Mouse (Mus musculus) kidney, postnatal 0 days (tissue): Measurements from ENCODE around the gene Adarb1. TPM values are rescaled to one million over a fixed set of nuclear protein-coding genes. Genes with fewer than 3 reads are reported as not detected.

Source experiments
- ATAC-seq: fragments of 200-750 bp; cut with Nextera tagmentation; replicated peaks from 2 replicates; pipeline ENCODE4 v1.8.0; 2017; ENCODE audit warnings: low read depth, moderate number of reproducible peaks, moderate TSS enrichment, moderate library complexity; ENCODE audit not compliant: low FRiP score
- DNase-seq: peaks from one replicate; pipeline ENCODE4 v3.0.0-alpha.2; 2016; ENCODE audit warnings: low spot score
- H3K27ac ChIP-seq: fragments of 300-500 bp; sonication (generic); 2 replicates; pipeline ENCODE4 v1.5.1; 2014; ENCODE audit warnings: mild to moderate bottlenecking
- H3K27me3 ChIP-seq: fragments of 300-500 bp; sonication (generic); 2 replicates; pipeline ENCODE4 v1.6.1; 2014; ENCODE audit warnings: low read length, mixed read lengths; ENCODE audit not compliant: insufficient read depth
- H3K36me3 ChIP-seq: fragments of 300-500 bp; sonication (generic); 2 replicates; pipeline ENCODE4 v1.6.1; 2014; ENCODE audit warnings: low read length, mixed read lengths; ENCODE audit not compliant: insufficient read depth
- H3K4me1 ChIP-seq: fragments of 300-500 bp; sonication (generic); replicated peaks from 2 replicates; pipeline ENCODE4 v1.6.1; 2014; ENCODE audit warnings: antibody characterized with exemption, low read length, mixed read lengths; ENCODE audit not compliant: insufficient read depth
- H3K4me2 ChIP-seq: fragments of 300-500 bp; sonication (generic); 2 replicates; pipeline ENCODE4 v1.6.1; 2014; ENCODE audit warnings: mild to moderate bottlenecking, low read length, moderate library complexity, mixed read lengths
- H3K4me3 ChIP-seq: fragments of 300-500 bp; sonication (generic); replicated peaks from 2 replicates; pipeline ENCODE4 v1.5.1; 2014; ENCODE audit warnings: low read depth, low read length
- H3K9ac ChIP-seq: fragments of 300-500 bp; sonication (generic); 2 replicates; pipeline ENCODE4 v1.6.1; 2014; ENCODE audit warnings: low read depth, low read length
- H3K9me3 ChIP-seq: fragments of 300-500 bp; sonication (generic); replicated peaks from 2 replicates; pipeline ENCODE4 v1.6.1; 2016; ENCODE audit warnings: low read length, inconsistent platforms, mixed read lengths
- CTCF ChIP-seq: IDR thresholded peaks from 2 replicates; pipeline ENCODE4 v1.5.1; 2016; ENCODE audit warnings: antibody characterized with exemption, low read depth, mild to moderate bottlenecking, moderate library complexity
- WGBS: fragments of 180-500 bp; shearing (Covaris S2); extraction: QIAGEN DNeasy Blood & Tissue Kit; methylation state at CpG from one replicate; pipeline ENCODE4 v1.1.7; 2014; 5-methylcytosine and 5-hydroxymethylcytosine counted together
- polyA plus RNA-seq: library from polyadenylated mRNA; unstranded; fragments of >200 nt; fragmentation: Nextera tagmentation; extraction: Ambion mirVana; gene quantifications from 2 replicates; pipeline ENCODE4 v1.2.1, GENCODE M21; 2015

Gene Adarb1
- polyA plus RNA-seq, 1 experiment from 2014 or later: 4.6 TPM

DNA sequence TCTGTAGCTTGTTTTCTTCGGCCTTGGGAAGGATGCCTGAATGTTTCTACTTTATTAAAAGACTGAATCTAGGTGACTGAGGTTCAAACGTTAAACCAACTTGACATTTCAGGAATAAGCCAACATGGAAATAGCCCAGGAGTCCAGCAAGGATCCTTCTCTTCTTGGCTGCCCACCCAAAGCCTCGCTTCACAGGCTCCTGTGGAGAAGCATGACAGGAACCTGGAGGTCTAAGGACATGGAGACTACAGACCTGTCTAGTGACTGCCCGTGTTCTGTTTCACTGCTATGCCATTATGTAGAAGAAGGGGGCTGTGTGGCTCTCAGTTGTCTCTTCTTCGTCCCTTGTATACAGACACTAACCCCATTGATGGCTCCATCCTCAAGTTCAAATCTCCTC lies 11.9 kb upstream of the Adarb1 start:
- Histone ChIP-seq H3K9me3 (no peaks in the 10 kb centered on the region), H3K36me3 (no peaks in the 10 kb centered on the region), H3K9ac (no peak overlapping the region), H3K27me3 (no peaks in the 10 kb centered on the region), H3K27ac (no peak overlapping the region), H3K4me2 (no peak overlapping the region), H3K4me1 (no peaks in the 10 kb centered on the region), H3K4me3 (no peak overlapping the region)
- ATAC-seq (no peak), DNase-seq (no peak)
- no peak for TF ChIP-seq CTCF
- WGBS: 90% methylated on average over 5 of the region's 5 CpGs

DNA sequence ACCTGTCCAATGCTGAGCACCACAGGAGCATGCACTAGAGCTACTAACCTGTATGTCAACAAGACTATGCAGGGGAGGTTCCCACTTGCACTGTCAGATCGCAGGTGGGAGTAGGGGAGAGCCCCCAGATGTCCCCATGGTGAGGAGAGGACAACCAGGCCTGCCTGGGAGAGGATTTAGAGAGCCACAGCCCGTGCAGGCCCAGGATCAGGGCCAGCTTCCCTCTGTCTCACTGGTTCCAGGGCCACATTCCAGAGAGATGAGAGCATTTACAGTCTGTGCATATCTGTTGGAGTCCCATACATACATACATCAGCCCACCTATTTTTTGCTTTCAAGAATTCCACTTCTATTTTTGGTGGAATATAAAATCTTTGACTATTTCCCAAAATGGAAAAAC lies 9.5 kb upstream of the Adarb1 start:
- H3K4me3 ChIP-seq: no peak overlapping the region
- no peak overlapping the region for H3K27ac ChIP-seq
- no peaks in the 10 kb centered on the region for H3K9me3 ChIP-seq
- ATAC-seq (no peak), DNase-seq (no peak)
- no peaks in the 10 kb centered on the region for H3K36me3 ChIP-seq
- H3K4me1 ChIP-seq: no peaks in the 10 kb centered on the region
- H3K4me2 ChIP-seq: no peak overlapping the region
- no peak for TF ChIP-seq CTCF
- no peaks in the 10 kb centered on the region for H3K27me3 ChIP-seq
- no peak overlapping the region for H3K9ac ChIP-seq
- 24% methylated on average over 2 of the region's 2 CpGs for WGBS

DNA sequence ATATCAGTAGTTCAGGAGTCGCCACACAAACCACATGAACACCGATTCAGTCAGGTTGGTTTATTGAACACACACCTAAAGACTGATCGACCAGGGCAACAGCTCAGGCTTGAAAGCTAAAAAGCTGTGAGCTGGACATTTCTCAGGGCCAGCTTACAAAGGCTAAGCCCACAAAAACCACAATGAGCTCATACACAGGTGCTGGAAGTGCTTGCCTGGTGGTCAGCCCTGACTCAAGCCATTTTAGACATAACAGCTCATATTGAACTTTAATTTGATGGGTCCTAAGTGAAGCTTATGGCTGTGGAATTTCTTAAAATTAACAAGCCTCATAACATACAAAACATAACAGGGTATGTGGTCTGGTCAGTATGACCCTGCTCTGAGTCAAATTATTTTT lies 2.1 kb upstream of the Adarb1 start:
- ATAC-seq: no peak
- no peak overlapping the region for H3K27ac ChIP-seq
- H3K27me3 ChIP-seq: 0 out of 2 replicates have a peak, but pooled peaks cover 13% of the 10 kb centered on the region
- WGBS: 97% methylated on average over 3 of the region's 3 CpGs
- H3K9me3 ChIP-seq: no peaks in the 10 kb centered on the region
- no peak overlapping the region for H3K9ac ChIP-seq
- no peak overlapping the region for H3K4me3 ChIP-seq
- peaks cover 5% of the 10 kb centered on the region; the same call in 1 of the 2 replicates for H3K4me1 ChIP-seq
- no peak for TF ChIP-seq CTCF
- H3K36me3 ChIP-seq: no peaks in the 10 kb centered on the region
- DNase-seq: no peak
- no peak overlapping the region for H3K4me2 ChIP-seq

DNA sequence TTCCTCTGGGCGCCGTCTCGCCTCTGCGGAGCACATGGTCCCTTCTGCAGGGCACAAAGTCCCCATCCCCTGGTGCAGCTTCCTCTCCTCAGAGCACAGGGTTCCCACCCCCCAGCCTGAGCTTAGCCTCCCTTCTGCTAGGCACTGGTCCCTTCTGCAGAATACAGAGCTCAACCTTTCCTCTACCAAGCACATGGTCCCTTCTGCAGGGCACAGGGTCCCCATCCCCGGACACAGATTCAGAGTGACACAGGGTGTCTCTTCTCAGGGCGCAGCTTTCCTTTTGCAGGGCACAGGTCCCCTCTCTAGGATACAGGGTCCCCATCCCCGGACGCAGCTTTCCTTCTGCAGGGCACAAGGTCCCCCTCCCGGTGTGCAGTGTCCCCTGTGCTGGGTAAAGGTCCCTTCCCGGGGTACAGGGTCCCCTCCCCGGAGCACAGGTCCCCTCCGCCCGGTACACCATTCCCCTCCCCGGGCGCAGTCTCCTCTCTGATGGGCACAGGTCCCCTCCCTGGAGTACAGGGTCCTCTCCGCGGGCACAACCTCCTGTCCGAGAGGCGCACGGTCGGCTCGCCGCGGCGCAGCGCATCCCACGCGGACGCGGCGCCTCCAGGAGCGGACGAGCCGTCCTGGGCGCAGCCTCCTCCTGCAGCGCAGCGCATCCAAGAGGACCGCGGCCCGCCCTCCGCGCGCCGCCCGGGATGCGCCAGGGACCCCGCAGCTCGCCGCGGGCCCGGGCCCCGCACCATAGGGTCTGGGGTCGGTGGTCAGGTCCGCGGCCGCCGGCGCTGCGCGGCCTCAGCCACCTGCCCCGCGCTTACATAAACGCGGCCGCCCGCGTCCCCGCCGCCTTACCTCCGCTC lies 599 bp downstream of the Adarb1 start:
- Histone ChIP-seq H3K36me3 (no peaks in the 10 kb centered on the region), H3K9ac (peak overlapping the region; percentile 44; the same call in 1 of the 2 replicates), H3K9me3 (no peaks in the 10 kb centered on the region), H3K27ac (no peak overlapping the region), H3K4me1 (peaks cover 5% of the 10 kb centered on the region; the same call in 1 of the 2 replicates), H3K4me2 (peak overlapping the region; percentile 98), H3K27me3 (0 out of 2 replicates have a peak, but pooled peaks cover 13% of the 10 kb centered on the region), H3K4me3 (peak overlapping the region; percentile 77)
- peak; percentile 55 for ATAC-seq
- peak; percentile 37 for DNase-seq
- TF ChIP-seq CTCF: no peak
- WGBS: 1% methylated on average over 45 of the region's 70 CpGs

DNA sequence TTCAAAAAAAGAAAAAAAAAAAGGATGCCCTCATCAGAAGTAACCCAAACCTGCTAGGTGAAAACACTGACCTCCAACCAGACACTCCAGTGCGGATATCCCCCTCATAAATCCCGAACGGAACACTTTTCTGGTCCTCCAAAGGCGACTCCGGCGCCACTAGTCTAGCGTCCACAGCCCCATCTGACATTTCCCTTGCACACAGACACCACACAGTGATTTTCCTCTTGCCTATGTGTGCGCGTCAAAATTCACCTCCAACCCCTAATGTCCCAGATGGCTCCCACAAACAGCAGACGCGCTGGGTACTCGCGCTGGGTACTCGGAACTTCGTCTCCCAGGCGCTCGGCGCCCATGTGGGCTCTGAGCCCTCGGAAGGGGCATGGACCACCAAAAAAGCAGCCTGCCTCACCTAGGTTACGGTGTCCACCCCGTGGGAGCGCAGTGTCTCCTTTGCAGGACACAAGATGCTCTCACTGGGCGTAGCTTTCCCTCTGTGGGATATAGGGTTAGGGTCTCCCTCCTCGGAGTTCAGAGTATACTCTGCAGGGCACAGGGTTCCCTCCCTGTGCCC lies 1.3 kb downstream of the Adarb1 start:
- H3K4me1 ChIP-seq: peaks cover 5% of the 10 kb centered on the region; the same call in 1 of the 2 replicates
- H3K9ac ChIP-seq: peak overlapping the region; percentile 44; the same call in 1 of the 2 replicates

DNA sequence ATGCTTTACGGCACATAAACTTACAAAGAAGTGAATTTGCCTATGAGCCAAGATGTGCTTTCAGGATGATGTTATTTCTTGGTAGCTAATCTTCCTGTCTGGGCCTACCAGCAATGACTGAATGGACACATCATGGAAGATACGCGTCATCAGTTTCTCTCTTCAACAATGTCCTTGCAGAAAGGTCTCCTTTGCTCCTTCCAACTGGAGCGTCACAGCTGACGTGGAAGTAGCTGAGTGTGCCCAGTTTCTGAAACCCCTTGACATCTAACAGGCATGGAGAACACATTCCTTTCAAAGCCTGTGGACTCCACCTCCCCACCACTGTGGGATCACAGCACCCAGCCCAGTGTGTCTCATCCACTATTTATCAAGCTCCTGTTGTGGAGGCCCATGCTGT lies 2.2 kb downstream of the Adarb1 start:
- H3K36me3 ChIP-seq: no peaks in the 10 kb centered on the region
- no peak overlapping the region for H3K4me3 ChIP-seq
- no peak overlapping the region for H3K9ac ChIP-seq
- 94% methylated on average over 5 of the region's 5 CpGs for WGBS
- no peak overlapping the region for H3K4me2 ChIP-seq
- no peak for ATAC-seq
- DNase-seq: no peak
- 0 out of 2 replicates have a peak, but pooled peaks cover 13% of the 10 kb centered on the region for H3K27me3 ChIP-seq
- no peak for TF ChIP-seq CTCF
- no peak overlapping the region for H3K27ac ChIP-seq
- peaks cover 5% of the 10 kb centered on the region; the same call in 1 of the 2 replicates for H3K4me1 ChIP-seq
- H3K9me3 ChIP-seq: no peaks in the 10 kb centered on the region

More for the DNA sequence above, 1.3 kb downstream of the Adarb1 start:
- TF ChIP-seq CTCF: no peak
- no peaks in the 10 kb centered on the region for H3K9me3 ChIP-seq
- DNase-seq (no peak), ATAC-seq (no peak)
- peak overlapping the region; percentile 98 for H3K4me2 ChIP-seq
- no peak overlapping the region for H3K27ac ChIP-seq
- no peaks in the 10 kb centered on the region for H3K36me3 ChIP-seq
- H3K4me3 ChIP-seq: peak overlapping the region; percentile 77
- 4% methylated on average over 24 of the region's 24 CpGs for WGBS
- H3K27me3 ChIP-seq: 0 out of 2 replicates have a peak, but pooled peaks cover 13% of the 10 kb centered on the region
